Mouse (Mus musculus): ENCODE results near the gene 1810049J17Rik. TPM values are rescaled to one million over a fixed set of nuclear protein-coding genes. Genes with fewer than 3 reads are reported as not detected.

Gene 1810049J17Rik
- polyA plus RNA-seq, 1 experiment from 2014 or later = 0.84 TPM

Other genes with a start within 250 kb of the 1810049J17Rik start
- 134 and 136 TPM in 2 replicates for gene Zfr, start 204.1 kb downstream of the 1810049J17Rik start, polyA plus RNA-seq (2015; fragmentation: Nextera tagmentation; extraction: Ambion mirVana)
- 16.3 and 18.5 TPM in 2 replicates for gene Mtmr12, start 116.9 kb downstream of the 1810049J17Rik start, polyA plus RNA-seq (2015; fragmentation: Nextera tagmentation; extraction: Ambion mirVana)
- gene Golph3, start 449 bp downstream of the 1810049J17Rik start, polyA plus RNA-seq (2015; fragmentation: Nextera tagmentation; extraction: Ambion mirVana) = 84.1 and 91.9 TPM in 2 replicates

Measured in limb, embryonic 13.5 days (tissue).